Mouse (Mus musculus): Measurements from ENCODE around the gene Trim41. TPM values are rescaled to one million over a fixed set of nuclear protein-coding genes. Genes with fewer than 3 reads are reported as not detected.

Gene Trim41
- polyA plus RNA-seq, 1 experiment from 2014 or later = 7.2 TPM

DNA sequence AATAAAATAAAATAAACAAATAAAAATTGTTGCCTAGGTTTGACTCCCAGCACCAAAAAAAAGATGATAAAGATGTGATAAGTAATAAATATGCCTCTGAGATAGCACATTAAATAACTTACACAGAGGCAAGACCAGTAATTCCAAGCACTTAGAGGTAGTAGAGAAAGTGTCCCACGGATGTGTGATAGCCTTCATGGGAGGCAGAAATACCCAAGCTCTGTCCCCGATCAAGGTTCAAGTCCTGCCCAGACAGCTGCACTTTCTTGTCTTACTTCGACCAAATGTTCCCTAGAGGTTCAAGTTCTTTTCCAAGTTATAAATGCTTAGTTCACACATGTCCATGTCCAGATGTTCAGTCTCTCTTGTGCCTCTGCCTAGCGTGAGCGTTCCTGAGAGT, 27.9 kb downstream of the Trim41 start:
- no peaks in the 10 kb centered on the region for H3K36me3 ChIP-seq (ENCODE audit: control insufficient read depth, insufficient read depth)
- ATAC-seq = no peak
- 88% methylated on average over 5 of the region's 5 CpGs for WGBS
- no peaks in the 10 kb centered on the region for H3K27me3 ChIP-seq (replicated peaks; ENCODE audit: control insufficient read depth, insufficient read depth, low read length)
- no peak overlapping the region for H3K4me2 ChIP-seq (ENCODE audit: low read length)
- no peak overlapping the region for H3K27ac ChIP-seq (ENCODE audit: low read length)
- H3K9me3 ChIP-seq (ENCODE audit: control insufficient read depth, low read length) = no peaks in the 10 kb centered on the region
- peaks cover 9% of the 10 kb centered on the region for H3K4me1 ChIP-seq (replicated peaks; ENCODE audit: control insufficient read depth, insufficient read depth, low read length)
- no peak overlapping the region for H3K4me3 ChIP-seq (replicated peaks; ENCODE audit: low read length)
- H3K9ac ChIP-seq (replicated peaks; ENCODE audit: low read depth, low read length) = no peak overlapping the region

DNA sequence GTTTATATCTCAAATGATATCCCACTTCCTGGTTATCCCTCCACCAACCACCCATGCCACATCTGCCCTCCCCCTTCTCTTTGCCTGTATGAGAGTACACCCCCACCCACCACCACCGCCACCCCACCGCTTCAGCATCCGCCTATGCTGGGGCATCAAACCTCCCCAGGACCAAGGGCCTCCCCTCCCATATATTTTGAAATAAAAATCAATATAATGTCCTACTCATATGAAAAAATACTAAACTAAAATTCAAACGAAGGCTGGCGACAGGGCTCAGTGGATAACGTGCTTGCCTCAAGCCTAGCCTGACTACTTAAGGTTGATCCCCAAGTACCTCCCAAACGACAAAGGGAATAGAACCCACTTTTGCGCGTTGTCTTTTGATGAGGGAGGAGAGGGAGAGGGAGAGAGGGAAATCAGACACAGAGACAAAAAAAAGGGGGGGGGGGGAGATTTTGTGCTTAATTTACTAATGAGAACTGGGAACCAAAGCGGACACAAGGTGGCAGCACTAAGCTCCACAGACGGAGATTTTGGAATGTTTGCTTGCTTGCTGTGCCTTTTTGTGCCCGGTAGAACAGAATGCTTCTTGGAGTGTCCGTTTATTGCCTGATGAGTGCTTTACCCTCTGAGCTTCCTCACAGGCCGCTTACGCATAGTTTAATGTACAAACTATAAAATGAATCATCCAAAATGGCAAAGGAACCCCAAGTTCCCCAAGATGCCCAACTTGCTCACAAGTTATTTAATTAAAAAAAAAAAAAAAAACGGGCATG, 28.7 kb downstream of the Trim41 start:
- peak overlapping the region; percentile 46 for H3K4me3 ChIP-seq (replicated peaks; ENCODE audit: low read length)
- peak overlapping the region; percentile 54 for H3K27ac ChIP-seq (ENCODE audit: low read length)
- peak overlapping the region; percentile 50 for H3K9ac ChIP-seq (replicated peaks; ENCODE audit: low read depth, low read length)
- H3K9me3 ChIP-seq (ENCODE audit: control insufficient read depth, low read length) = no peaks in the 10 kb centered on the region
- no peaks in the 10 kb centered on the region for H3K36me3 ChIP-seq (ENCODE audit: control insufficient read depth, insufficient read depth)
- H3K4me2 ChIP-seq (ENCODE audit: low read length) = peak overlapping the region; percentile 66
- peak; percentile 82 for ATAC-seq
- no peaks in the 10 kb centered on the region for H3K27me3 ChIP-seq (replicated peaks; ENCODE audit: control insufficient read depth, insufficient read depth, low read length)
- peaks cover 9% of the 10 kb centered on the region for H3K4me1 ChIP-seq (replicated peaks; ENCODE audit: control insufficient read depth, insufficient read depth, low read length)
- 4% methylated on average over 16 of the region's 16 CpGs for WGBS

DNA sequence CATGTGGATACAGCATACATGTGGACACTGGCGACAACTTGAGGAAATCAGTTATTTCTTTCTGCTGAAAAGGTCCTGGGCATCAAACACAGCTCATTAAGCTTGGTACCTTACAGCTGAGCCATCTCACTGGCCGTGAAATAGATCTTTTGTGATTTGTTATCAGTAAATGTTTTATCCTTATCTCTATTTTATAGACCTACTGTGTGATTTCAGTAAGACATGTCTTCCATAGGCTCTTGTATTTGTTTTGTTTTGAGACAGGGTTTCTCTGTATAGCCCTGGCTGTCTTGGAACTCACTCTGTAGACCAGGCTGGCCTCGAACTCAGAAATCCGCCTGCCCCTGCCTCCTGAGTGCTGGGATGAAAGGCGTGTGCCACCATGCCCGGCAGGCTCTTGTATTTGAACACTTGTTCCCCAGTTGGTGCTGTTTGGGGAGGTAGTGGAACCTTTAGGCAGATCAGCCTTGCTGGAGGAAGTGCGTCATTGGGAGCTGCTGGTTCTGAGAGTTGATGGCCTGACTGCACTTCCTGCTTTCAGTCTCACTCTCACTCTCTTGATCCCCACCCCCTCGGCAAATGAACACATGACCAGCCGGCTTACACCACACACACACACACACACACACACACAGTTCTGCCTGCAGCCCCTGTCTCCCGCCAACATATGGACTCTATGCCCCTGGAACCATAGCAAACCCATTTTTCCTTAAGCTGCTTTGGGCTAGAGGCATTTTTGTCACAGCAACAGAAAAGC, 29.5 kb downstream of the Trim41 start:
- peak; percentile 68 for ATAC-seq
- Histone ChIP-seq H3K4me2 (ENCODE audit: low read length) (peak overlapping the region; percentile 66), H3K4me1 (replicated peaks; ENCODE audit: control insufficient read depth, insufficient read depth, low read length) (peaks cover 9% of the 10 kb centered on the region), H3K27ac (ENCODE audit: low read length) (no peak overlapping the region), H3K9me3 (ENCODE audit: control insufficient read depth, low read length) (no peaks in the 10 kb centered on the region), H3K36me3 (ENCODE audit: control insufficient read depth, insufficient read depth) (no peaks in the 10 kb centered on the region), H3K4me3 (replicated peaks; ENCODE audit: low read length) (peak overlapping the region; percentile 46), H3K27me3 (replicated peaks; ENCODE audit: control insufficient read depth, insufficient read depth, low read length) (no peaks in the 10 kb centered on the region), H3K9ac (replicated peaks; ENCODE audit: low read depth, low read length) (peak overlapping the region; percentile 50; the same call in 1 of the 2 replicates)
- 55% methylated on average over 10 of the region's 10 CpGs for WGBS

DNA sequence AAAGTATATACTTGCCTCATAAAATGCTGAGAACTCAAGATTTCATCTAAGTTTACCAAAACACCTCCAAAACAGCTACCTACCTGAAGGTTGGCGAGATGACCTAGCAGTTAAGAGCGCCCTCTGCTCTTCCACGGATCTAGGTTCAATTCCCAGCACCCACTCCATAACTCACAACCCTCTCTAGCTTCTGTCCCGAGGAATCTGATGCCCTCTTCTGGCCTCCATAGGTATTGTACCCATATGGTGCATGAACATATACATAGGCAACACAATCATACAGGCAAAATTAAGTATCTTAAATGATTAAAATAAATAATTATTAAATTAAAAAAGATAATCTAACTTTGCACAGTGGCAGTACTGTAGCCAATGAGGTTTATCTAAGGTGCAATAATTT, 34.9 kb downstream of the Trim41 start:
- WGBS = 81% methylated on average over 4 of the region's 4 CpGs
- Histone ChIP-seq H3K27me3 (replicated peaks; ENCODE audit: control insufficient read depth, insufficient read depth, low read length) (no peaks in the 10 kb centered on the region), H3K36me3 (ENCODE audit: control insufficient read depth, insufficient read depth) (no peaks in the 10 kb centered on the region), H3K4me3 (replicated peaks; ENCODE audit: low read length) (no peak overlapping the region), H3K9me3 (ENCODE audit: control insufficient read depth, low read length) (no peaks in the 10 kb centered on the region), H3K27ac (ENCODE audit: low read length) (no peak overlapping the region), H3K9ac (replicated peaks; ENCODE audit: low read depth, low read length) (no peak overlapping the region), H3K4me2 (ENCODE audit: low read length) (no peak overlapping the region), H3K4me1 (replicated peaks; ENCODE audit: control insufficient read depth, insufficient read depth, low read length) (no peaks in the 10 kb centered on the region)
- ATAC-seq = no peak

DNA sequence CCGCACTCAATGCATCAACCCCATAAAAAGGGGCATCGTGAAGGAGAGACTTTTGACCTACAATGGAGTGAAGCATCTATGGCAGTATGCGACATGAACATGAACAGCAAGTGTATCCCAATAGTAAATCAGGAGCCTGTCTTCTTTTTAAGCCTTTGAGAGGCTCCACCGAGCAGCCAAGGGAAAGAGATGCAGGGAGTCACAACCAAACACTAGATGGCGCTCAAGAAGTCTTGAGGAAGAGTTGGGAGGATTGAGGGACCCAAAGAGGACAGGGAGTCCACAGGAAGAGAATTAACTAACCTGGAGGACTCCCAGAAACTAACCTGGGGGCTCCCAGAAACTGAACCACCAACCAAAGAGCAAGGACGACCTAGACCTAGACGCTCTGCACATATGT, 37.7 kb downstream of the Trim41 start:
- 38% methylated on average over 7 of the region's 7 CpGs for WGBS
- H3K4me1 ChIP-seq (replicated peaks; ENCODE audit: control insufficient read depth, insufficient read depth, low read length) = peaks cover 2% of the 10 kb centered on the region
- no peak for ATAC-seq

DNA sequence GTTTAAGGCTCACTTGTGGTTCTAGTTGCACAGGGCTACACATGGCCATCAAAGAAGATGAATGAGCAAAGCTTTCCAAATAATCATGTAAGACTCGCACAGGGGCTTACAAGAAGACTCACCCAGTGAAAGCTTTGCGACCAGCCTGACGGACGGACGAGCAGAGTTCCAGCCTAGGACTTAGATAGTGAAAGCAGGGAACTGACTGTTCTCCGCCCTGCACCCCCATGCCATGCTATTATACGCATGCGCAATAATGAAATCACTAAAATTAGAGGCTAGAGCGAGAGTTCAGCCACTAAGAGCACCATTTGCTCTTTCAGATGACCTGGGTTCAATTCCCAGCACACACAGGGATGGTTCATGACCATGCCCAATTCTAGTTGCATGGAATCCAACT, 39.9 kb downstream of the Trim41 start:
- Histone ChIP-seq H3K9me3 (ENCODE audit: control insufficient read depth, low read length) (no peaks in the 10 kb centered on the region), H3K4me3 (replicated peaks; ENCODE audit: low read length) (no peak overlapping the region), H3K36me3 (ENCODE audit: control insufficient read depth, insufficient read depth) (no peaks in the 10 kb centered on the region), H3K27ac (ENCODE audit: low read length) (no peak overlapping the region), H3K4me2 (ENCODE audit: low read length) (no peak overlapping the region), H3K27me3 (replicated peaks; ENCODE audit: control insufficient read depth, insufficient read depth, low read length) (no peaks in the 10 kb centered on the region), H3K9ac (replicated peaks; ENCODE audit: low read depth, low read length) (no peak overlapping the region), H3K4me1 (replicated peaks; ENCODE audit: control insufficient read depth, insufficient read depth, low read length) (peaks cover 4% of the 10 kb centered on the region)
- WGBS = 93% methylated on average over 9 of the region's 9 CpGs
- no peak for ATAC-seq

More for the DNA sequence above, 37.7 kb downstream of the Trim41 start:
- Histone ChIP-seq H3K27ac (ENCODE audit: low read length) (no peak overlapping the region), H3K27me3 (replicated peaks; ENCODE audit: control insufficient read depth, insufficient read depth, low read length) (no peaks in the 10 kb centered on the region), H3K36me3 (ENCODE audit: control insufficient read depth, insufficient read depth) (no peaks in the 10 kb centered on the region), H3K4me2 (ENCODE audit: low read length) (no peak overlapping the region), H3K4me3 (replicated peaks; ENCODE audit: low read length) (no peak overlapping the region), H3K9me3 (ENCODE audit: control insufficient read depth, low read length) (no peaks in the 10 kb centered on the region), H3K9ac (replicated peaks; ENCODE audit: low read depth, low read length) (no peak overlapping the region)

DNA sequence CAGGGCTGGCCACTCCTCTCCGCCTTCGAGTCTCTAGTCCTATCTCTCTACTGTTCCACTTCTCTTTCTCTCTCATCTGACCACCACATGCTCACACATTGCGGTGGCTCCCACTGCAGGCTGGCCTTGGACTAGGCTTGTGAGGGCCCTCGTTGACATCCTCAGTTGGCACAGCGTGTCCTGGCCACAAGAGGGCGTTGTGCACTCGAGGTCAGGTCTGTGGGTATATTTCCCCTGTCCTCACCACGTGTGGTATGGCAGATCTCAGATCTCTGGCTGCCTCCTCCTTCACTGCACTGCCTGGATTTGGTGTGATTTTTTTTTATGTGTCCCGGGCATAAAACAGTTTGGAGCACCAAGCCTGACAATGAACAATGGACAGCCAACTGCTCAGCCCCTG, 40.5 kb downstream of the Trim41 start:
- Histone ChIP-seq H3K36me3 (ENCODE audit: control insufficient read depth, insufficient read depth) (no peaks in the 10 kb centered on the region), H3K9me3 (ENCODE audit: control insufficient read depth, low read length) (no peaks in the 10 kb centered on the region), H3K27ac (ENCODE audit: low read length) (no peak overlapping the region), H3K9ac (replicated peaks; ENCODE audit: low read depth, low read length) (no peak overlapping the region), H3K27me3 (replicated peaks; ENCODE audit: control insufficient read depth, insufficient read depth, low read length) (no peaks in the 10 kb centered on the region), H3K4me2 (ENCODE audit: low read length) (no peak overlapping the region), H3K4me3 (replicated peaks; ENCODE audit: low read length) (no peak overlapping the region), H3K4me1 (replicated peaks; ENCODE audit: control insufficient read depth, insufficient read depth, low read length) (peaks cover 4% of the 10 kb centered on the region)
- no peak for ATAC-seq
- whole genome bisulfite sequencing = 46% methylated on average over 9 of the region's 9 CpGs

DNA sequence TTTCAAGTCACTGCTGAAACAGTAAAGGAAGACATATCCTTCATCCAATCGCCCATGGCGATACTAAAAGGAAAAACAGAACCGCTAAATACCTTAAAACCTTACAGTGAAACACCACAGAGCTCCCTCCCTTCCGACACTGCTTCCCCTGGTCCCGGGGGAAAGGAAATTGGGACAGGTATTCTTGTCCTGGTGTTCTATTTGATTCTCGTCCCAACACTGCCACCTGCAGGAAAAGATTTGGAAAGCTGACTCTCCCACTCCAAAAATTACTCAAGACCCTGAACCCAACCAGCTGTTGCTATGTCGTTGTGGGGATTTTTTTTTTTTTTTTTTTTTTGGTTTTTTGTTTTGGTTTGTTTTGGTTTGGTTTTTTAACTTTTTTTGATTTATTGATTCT, 41.7 kb downstream of the Trim41 start:
- Histone ChIP-seq H3K9ac (replicated peaks; ENCODE audit: low read depth, low read length) (no peak overlapping the region), H3K4me1 (replicated peaks; ENCODE audit: control insufficient read depth, insufficient read depth, low read length) (peaks cover 4% of the 10 kb centered on the region), H3K4me3 (replicated peaks; ENCODE audit: low read length) (no peak overlapping the region; the same call in 1 of the 2 replicates), H3K9me3 (ENCODE audit: control insufficient read depth, low read length) (no peaks in the 10 kb centered on the region), H3K36me3 (ENCODE audit: control insufficient read depth, insufficient read depth) (no peaks in the 10 kb centered on the region), H3K4me2 (ENCODE audit: low read length) (peak overlapping the region; percentile 38; the same call in 1 of the 2 replicates), H3K27ac (ENCODE audit: low read length) (no peak overlapping the region), H3K27me3 (replicated peaks; ENCODE audit: control insufficient read depth, insufficient read depth, low read length) (no peaks in the 10 kb centered on the region)
- peak; percentile 35; the same call in 1 of the 2 replicates for ATAC-seq
- WGBS = 1% methylated on average over 7 of the region's 7 CpGs

DNA sequence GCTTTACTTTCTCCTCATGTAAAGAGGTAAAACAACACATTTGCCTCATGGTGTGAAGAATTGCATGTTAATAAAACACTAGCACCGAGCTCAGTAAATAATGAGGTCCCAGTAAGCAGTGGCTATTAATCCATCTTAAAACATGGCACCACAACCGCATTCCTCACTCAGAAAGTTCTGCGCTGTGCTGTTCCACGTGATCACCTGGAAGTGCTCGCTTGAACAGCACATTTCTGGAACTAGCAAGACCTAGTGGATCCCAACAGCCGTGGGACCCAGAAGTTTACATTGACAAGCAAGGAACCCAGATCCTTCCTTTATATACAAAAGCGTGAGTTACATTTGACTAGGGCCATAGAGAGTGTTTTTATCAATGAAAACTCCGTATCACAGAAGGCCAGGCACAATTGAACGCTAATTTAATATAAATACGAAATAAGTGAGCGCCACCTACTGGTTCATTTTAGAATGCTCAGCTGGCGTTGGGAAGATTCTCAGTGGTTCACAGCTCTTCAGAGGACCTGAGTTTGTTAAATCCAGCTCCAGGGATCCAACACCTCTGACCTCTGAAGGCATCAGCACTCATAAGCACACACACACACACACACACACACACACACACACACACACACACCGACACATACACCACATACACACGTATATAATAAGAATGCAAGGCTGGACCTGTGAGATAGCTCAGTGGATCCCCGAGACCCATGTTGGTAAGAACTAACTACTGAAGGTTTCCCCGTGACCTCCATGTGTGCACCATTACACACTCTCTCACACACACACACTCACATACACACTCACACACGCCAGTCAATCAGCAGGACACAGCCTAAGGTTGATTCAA, 42.5 kb downstream of the Trim41 start:
- Histone ChIP-seq H3K4me3 (replicated peaks; ENCODE audit: low read length) (peak overlapping the region; percentile 14; the same call in 1 of the 2 replicates), H3K27me3 (replicated peaks; ENCODE audit: control insufficient read depth, insufficient read depth, low read length) (no peaks in the 10 kb centered on the region), H3K36me3 (ENCODE audit: control insufficient read depth, insufficient read depth) (no peaks in the 10 kb centered on the region), H3K9ac (replicated peaks; ENCODE audit: low read depth, low read length) (no peak overlapping the region), H3K27ac (ENCODE audit: low read length) (no peak overlapping the region), H3K4me1 (replicated peaks; ENCODE audit: control insufficient read depth, insufficient read depth, low read length) (peaks cover 4% of the 10 kb centered on the region), H3K9me3 (ENCODE audit: control insufficient read depth, low read length) (no peaks in the 10 kb centered on the region), H3K4me2 (ENCODE audit: low read length) (peak overlapping the region; percentile 46)
- ATAC-seq = peak; percentile 37
- 26% methylated on average over 17 of the region's 17 CpGs for whole genome bisulfite sequencing

Measured in forebrain, embryonic 16.5 days (tissue).